Mouse (Mus musculus) forebrain, postnatal 0 days (tissue): ENCODE data around the gene Zfp84. TPM values are rescaled to one million over a fixed set of nuclear protein-coding genes. Genes with fewer than 3 reads are reported as not detected.

Source experiments
- ATAC-seq: fragments of 200-750 bp; cut with Nextera tagmentation; 2 replicates; pipeline ENCODE4 v1.8.0; 2017; ENCODE audit warnings: mild to moderate bottlenecking, moderate library complexity
- DNase-seq: peaks from one replicate; pipeline ENCODE4 v3.0.0-alpha.2; 2015
- H3K27ac ChIP-seq: fragments of 300-500 bp; sonication (generic); 2 replicates; pipeline ENCODE4 v1.5.1; 2014; ENCODE audit warnings: low read depth, mild to moderate bottlenecking, antibody characterized with exemption, low read length, moderate library complexity, mixed read lengths
- H3K27me3 ChIP-seq: fragments of 300-500 bp; sonication (generic); 2 replicates; pipeline ENCODE4 v1.6.1; 2014; ENCODE audit warnings: mild to moderate bottlenecking, low read length, mixed read lengths; ENCODE audit not compliant: insufficient read depth
- H3K36me3 ChIP-seq: fragments of 300-500 bp; sonication (generic); 2 replicates; pipeline ENCODE4 v1.6.1; 2014; ENCODE audit warnings: mild to moderate bottlenecking, moderate library complexity; ENCODE audit not compliant: insufficient read depth
- H3K4me1 ChIP-seq: fragments of 300-500 bp; sonication (generic); 2 replicates; pipeline ENCODE4 v1.6.1; 2014; ENCODE audit warnings: antibody characterized with exemption; ENCODE audit not compliant: insufficient read depth
- H3K4me2 ChIP-seq: fragments of 300-500 bp; sonication (generic); 2 replicates; pipeline ENCODE4 v1.6.1; 2014; ENCODE audit warnings: low read depth, mild to moderate bottlenecking, moderate library complexity
- H3K4me3 ChIP-seq: fragments of 300-500 bp; sonication (generic); 2 replicates; pipeline ENCODE4 v1.5.1; 2014; ENCODE audit warnings: low read depth, low read length, mixed read lengths
- H3K9ac ChIP-seq: fragments of 300-500 bp; sonication (generic); 2 replicates; pipeline ENCODE4 v1.6.1; 2014; ENCODE audit warnings: mild to moderate bottlenecking
- H3K9me3 ChIP-seq: fragments of 300-500 bp; sonication (generic); 2 replicates; pipeline ENCODE4 v1.6.1; 2016; ENCODE audit warnings: low read length
- CTCF ChIP-seq: sonication (generic); IDR thresholded peaks from 2 replicates; pipeline ENCODE4 v1.5.1; 2016; ENCODE audit warnings: antibody characterized with exemption, control low read depth, low read depth
- WGBS: fragments of 180-500 bp; shearing (Covaris S2); extraction: QIAGEN DNeasy Blood & Tissue Kit; methylation state at CpG from one replicate; pipeline ENCODE4 v1.1.7; 2014; 5-methylcytosine and 5-hydroxymethylcytosine counted together
- polyA plus RNA-seq: library from polyadenylated mRNA; unstranded; fragments of >200 nt; fragmentation: Nextera tagmentation; extraction: Ambion mirVana; gene quantifications from 2 replicates; pipeline ENCODE4 v1.2.1, GENCODE M21; 2015
- total RNA-seq: library from RNA; depleted of rRNA; stranded (reverse); fragments of >200 nt; gene quantifications from 2 replicates; pipeline ENCODE4 v1.2.3, GENCODE M21; 2014

Zfp84 gene
- total and polyA plus RNA-seq, 2 experiments from 2014 or later = 6.9 to 19.0 TPM

- WGBS = 1% methylated on average over 15 of the region's 15 CpGs
- Histone ChIP-seq H3K9me3 (no peaks in the 10 kb centered on the region), H3K4me2 (peak overlapping the region; percentile 70), H3K36me3 (peaks cover 5% of the 10 kb centered on the region; the same call in 1 of the 2 replicates), H3K4me1 (peaks cover 7% of the 10 kb centered on the region; the same call in 1 of the 2 replicates), H3K27ac (peak overlapping the region; percentile 83), H3K27me3 (no peaks in the 10 kb centered on the region), H3K9ac (peak overlapping the region; percentile 61), H3K4me3 (peak overlapping the region; percentile 81)
- no peak for TF ChIP-seq CTCF
- ATAC-seq = peak; percentile 59
- DNase-seq = peak; percentile 90
Observed at GRCm38 (mm10) chr7:29767058-29767686, 1.2 kb upstream of the Zfp84 start.

GRCm38 (mm10) chr7:29768980-29769379, 628 bp downstream of the Zfp84 start:
- H3K36me3 ChIP-seq = peaks cover 19% of the 10 kb centered on the region
- 9% methylated on average over 10 of the region's 10 CpGs for WGBS
- H3K9ac ChIP-seq = peak overlapping the region; percentile 61
- ATAC-seq = no peak
- peak overlapping the region; percentile 81 for H3K4me3 ChIP-seq
- no peaks in the 10 kb centered on the region for H3K9me3 ChIP-seq
- no peak for DNase-seq
- no peaks in the 10 kb centered on the region for H3K27me3 ChIP-seq
- peak overlapping the region; percentile 78; the same call in 1 of the 2 replicates for H3K27ac ChIP-seq
- no peak for TF ChIP-seq CTCF
- peak overlapping the region; percentile 70 for H3K4me2 ChIP-seq
- H3K4me1 ChIP-seq = peaks cover 7% of the 10 kb centered on the region; the same call in 1 of the 2 replicates

- H3K9me3 ChIP-seq = no peaks in the 10 kb centered on the region
- ATAC-seq (no peak), DNase-seq (no peak)
- H3K27ac ChIP-seq = no peak overlapping the region
- WGBS = 88% methylated on average over 7 of the region's 7 CpGs
- no peak overlapping the region for H3K9ac ChIP-seq
- no peak for TF ChIP-seq CTCF
- no peak overlapping the region for H3K4me3 ChIP-seq
- peaks cover 62% of the 10 kb centered on the region for H3K36me3 ChIP-seq
- H3K27me3 ChIP-seq = no peaks in the 10 kb centered on the region
- H3K4me1 ChIP-seq = peaks cover 7% of the 10 kb centered on the region; the same call in 1 of the 2 replicates
- no peak overlapping the region for H3K4me2 ChIP-seq
Observed at GRCm38 (mm10) chr7:29773503-29773902, 5.2 kb downstream of the Zfp84 start.

- H3K4me2 ChIP-seq = no peak overlapping the region
- no peak overlapping the region for H3K27ac ChIP-seq
- H3K4me1 ChIP-seq = peaks cover 3% of the 10 kb centered on the region; the same call in 1 of the 2 replicates
- no peak for TF ChIP-seq CTCF
- H3K27me3 ChIP-seq = no peaks in the 10 kb centered on the region
- no peak overlapping the region for H3K4me3 ChIP-seq
- peaks cover 68% of the 10 kb centered on the region for H3K36me3 ChIP-seq
- no peak for DNase-seq
- ATAC-seq = no peak
- WGBS = 89% methylated on average over 3 of the region's 3 CpGs
- no peak overlapping the region for H3K9ac ChIP-seq
- H3K9me3 ChIP-seq = no peaks in the 10 kb centered on the region
Observed at GRCm38 (mm10) chr7:29774371-29774770, 6.0 kb downstream of the Zfp84 start.

- ATAC-seq (no peak), DNase-seq (no peak)
- 97% methylated on average over 19 of the region's 19 CpGs for WGBS
- H3K9ac ChIP-seq = no peak overlapping the region
- no peaks in the 10 kb centered on the region for H3K4me1 ChIP-seq
- no peaks in the 10 kb centered on the region for H3K27me3 ChIP-seq
- no peak for TF ChIP-seq CTCF
- H3K9me3 ChIP-seq = no peaks in the 10 kb centered on the region
- no peak overlapping the region for H3K27ac ChIP-seq
- no peak overlapping the region for H3K4me3 ChIP-seq
- H3K36me3 ChIP-seq = peaks cover 68% of the 10 kb centered on the region
- H3K4me2 ChIP-seq = no peak overlapping the region
Observed at GRCm38 (mm10) chr7:29776568-29776967, 8.2 kb downstream of the Zfp84 start.

- H3K4me2 ChIP-seq = no peak overlapping the region
- H3K9ac ChIP-seq = no peak overlapping the region
- no peak for TF ChIP-seq CTCF
- H3K27ac ChIP-seq = no peak overlapping the region
- no peak overlapping the region for H3K4me3 ChIP-seq
- no peaks in the 10 kb centered on the region for H3K9me3 ChIP-seq
- peaks cover 63% of the 10 kb centered on the region for H3K36me3 ChIP-seq
- WGBS = 95% methylated on average over 10 of the region's 10 CpGs
- ATAC-seq (no peak), DNase-seq (no peak)
- H3K27me3 ChIP-seq = no peaks in the 10 kb centered on the region
- no peaks in the 10 kb centered on the region for H3K4me1 ChIP-seq
Observed at GRCm38 (mm10) chr7:29777372-29777771, 9.0 kb downstream of the Zfp84 start.

GRCm38 (mm10) chr7:29783871-29784551, 15.7 kb downstream of the Zfp84 start, which contains the start of gene Zfp30:
Zfp30 (plus strand) TSS chr7:29783998.
- H3K27me3 ChIP-seq = no peaks in the 10 kb centered on the region
- 3% methylated on average over 45 of the region's 45 CpGs for WGBS
- DNase-seq (peak; percentile 95), ATAC-seq (peak; percentile 97)
- peaks cover 18% of the 10 kb centered on the region for H3K36me3 ChIP-seq
- peak within 1 kb of the TSS; percentile 78 for H3K4me2 ChIP-seq
- no peak for TF ChIP-seq CTCF
- 0 out of 2 replicates have a peak, but pooled peaks cover 4% of the 10 kb centered on the region for H3K4me1 ChIP-seq
- H3K27ac ChIP-seq = peak within 1 kb of the TSS; percentile 87
- H3K9ac ChIP-seq = peak within 1 kb of the TSS; percentile 94
- no peaks in the 10 kb centered on the region for H3K9me3 ChIP-seq
- H3K4me3 ChIP-seq = peak within 1 kb of the TSS; percentile 87
